Mouse (Mus musculus): Measurements from ENCODE around the gene Gpr85. TPM values are rescaled to one million over a fixed set of nuclear protein-coding genes. Genes with fewer than 3 reads are reported as not detected.
A peak's percentile ranks its signal among the peaks of the same experiment; 100 is the strongest.

The Gpr85 gene
- polyA plus RNA-seq (2014; fragmentation: Nextera tagmentation; extraction: Ambion mirVana), result 13.3 and 16.4 TPM in 2 replicates

GRCm38 (mm10) chr6:13839345-13840054 lies at the start of gene Gpr85:
Gene Gpr85 (minus strand): TSS chr6:13839942.
- peak within 1 kb of the TSS; percentile 82 for H3K4me2 ChIP-seq (ENCODE audit: low read depth, low read length, severe bottlenecking)
- no peaks in the 10 kb centered on the region for H3K36me3 ChIP-seq (ENCODE audit: control insufficient read depth, insufficient read depth, low read length)
- H3K27me3 ChIP-seq (ENCODE audit: control insufficient read depth, insufficient read depth, low read length), result no peaks in the 10 kb centered on the region
- 48% methylated on average over 18 of the region's 18 CpGs for WGBS
- ATAC-seq (replicated peaks; ENCODE audit: low FRiP score), result no peak
- H3K9ac ChIP-seq (ENCODE audit: low read length), result peak within 1 kb of the TSS; percentile 87
- H3K27ac ChIP-seq (ENCODE audit: low read depth, low read length), result peak within 1 kb of the TSS; percentile 84
- no peaks in the 10 kb centered on the region for H3K4me1 ChIP-seq (replicated peaks; ENCODE audit: control insufficient read depth, insufficient read depth, low read length)
- no peak for DNase-seq (ENCODE audit: low spot score)
- H3K4me3 ChIP-seq (ENCODE audit: low read depth, low read length), result peak within 1 kb of the TSS; percentile 57
- no peaks in the 10 kb centered on the region for H3K9me3 ChIP-seq (ENCODE audit: control insufficient read depth, low read length)

GRCm38 (mm10) chr6:13884877-13885592 lies 45.3 kb upstream of the Gpr85 start:
- no peaks in the 10 kb centered on the region for H3K27me3 ChIP-seq (ENCODE audit: control insufficient read depth, insufficient read depth, low read length)
- no peaks in the 10 kb centered on the region for H3K9me3 ChIP-seq (ENCODE audit: control insufficient read depth, low read length)
- no peak overlapping the region for H3K27ac ChIP-seq (ENCODE audit: low read depth, low read length)
- no peak overlapping the region for H3K4me3 ChIP-seq (ENCODE audit: low read depth, low read length)
- 92% methylated on average over 3 of the region's 3 CpGs for WGBS
- H3K9ac ChIP-seq (ENCODE audit: low read length), result no peak overlapping the region
- H3K36me3 ChIP-seq (ENCODE audit: control insufficient read depth, insufficient read depth, low read length), result no peaks in the 10 kb centered on the region
- DNase-seq (ENCODE audit: low spot score), result no peak
- no peak for ATAC-seq (replicated peaks; ENCODE audit: low FRiP score)
- no peaks in the 10 kb centered on the region for H3K4me1 ChIP-seq (replicated peaks; ENCODE audit: control insufficient read depth, insufficient read depth, low read length)
- no peak overlapping the region for H3K4me2 ChIP-seq (ENCODE audit: low read depth, low read length, severe bottlenecking)

- H3K27ac ChIP-seq (ENCODE audit: low read depth, low read length), result no peak overlapping the region
- H3K9ac ChIP-seq (ENCODE audit: low read length), result no peak overlapping the region
- ATAC-seq (replicated peaks; ENCODE audit: low FRiP score), result no peak
- H3K36me3 ChIP-seq (ENCODE audit: control insufficient read depth, insufficient read depth, low read length), result no peaks in the 10 kb centered on the region
- DNase-seq (ENCODE audit: low spot score), result no peak
- H3K4me1 ChIP-seq (replicated peaks; ENCODE audit: control insufficient read depth, insufficient read depth, low read length), result no peaks in the 10 kb centered on the region
- no peaks in the 10 kb centered on the region for H3K27me3 ChIP-seq (ENCODE audit: control insufficient read depth, insufficient read depth, low read length)
- H3K4me2 ChIP-seq (ENCODE audit: low read depth, low read length, severe bottlenecking), result no peak overlapping the region
- H3K9me3 ChIP-seq (ENCODE audit: control insufficient read depth, low read length), result no peaks in the 10 kb centered on the region
- no peak overlapping the region for H3K4me3 ChIP-seq (ENCODE audit: low read depth, low read length)
Measured at GRCm38 (mm10) chr6:13882919-13883318, 43.2 kb upstream of the Gpr85 start.

DNA sequence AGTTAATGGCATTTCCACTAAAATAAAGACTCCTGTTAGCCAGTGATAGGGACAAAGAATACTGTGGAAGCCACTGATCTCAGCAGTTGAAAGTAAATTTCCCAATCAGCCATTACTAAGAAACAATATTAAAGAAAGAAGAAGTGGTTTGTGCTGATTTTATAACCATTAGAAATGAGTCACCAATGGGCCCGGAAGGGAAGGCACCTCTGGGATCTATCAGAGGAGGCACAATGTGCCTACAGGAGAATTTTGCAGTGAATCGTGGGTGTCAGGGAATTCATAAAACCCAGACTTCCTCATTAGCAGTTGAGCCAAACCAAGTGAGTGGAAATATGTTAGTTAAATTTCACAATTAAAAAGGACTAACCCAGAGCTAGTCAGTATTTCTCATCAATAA lies 34.2 kb upstream of the Gpr85 start:
- Histone ChIP-seq H3K27me3 (ENCODE audit: control insufficient read depth, insufficient read depth, low read length) (no peaks in the 10 kb centered on the region), H3K4me1 (replicated peaks; ENCODE audit: control insufficient read depth, insufficient read depth, low read length) (0 out of 2 replicates have a peak, but pooled peaks cover 3% of the 10 kb centered on the region), H3K9ac (ENCODE audit: low read length) (no peak overlapping the region), H3K36me3 (ENCODE audit: control insufficient read depth, insufficient read depth, low read length) (no peaks in the 10 kb centered on the region), H3K27ac (ENCODE audit: low read depth, low read length) (no peak overlapping the region), H3K9me3 (ENCODE audit: control insufficient read depth, low read length) (no peaks in the 10 kb centered on the region), H3K4me2 (ENCODE audit: low read depth, low read length, severe bottlenecking) (no peak overlapping the region), H3K4me3 (ENCODE audit: low read depth, low read length) (no peak overlapping the region)
- WGBS, result 79% methylated on average over 2 of the region's 2 CpGs
- DNase-seq (ENCODE audit: low spot score) (no peak), ATAC-seq (replicated peaks; ENCODE audit: low FRiP score) (no peak)

- Histone ChIP-seq H3K4me2 (ENCODE audit: low read depth, low read length, severe bottlenecking) (0 out of 2 replicates have a peak overlapping the region, but pooled peaks have one; percentile 38), H3K9ac (ENCODE audit: low read length) (no peak overlapping the region), H3K27ac (ENCODE audit: low read depth, low read length) (no peak overlapping the region), H3K27me3 (ENCODE audit: control insufficient read depth, insufficient read depth, low read length) (no peaks in the 10 kb centered on the region), H3K4me3 (ENCODE audit: low read depth, low read length) (no peak overlapping the region), H3K36me3 (ENCODE audit: control insufficient read depth, insufficient read depth, low read length) (no peaks in the 10 kb centered on the region; the same call in 1 of the 2 replicates), H3K9me3 (ENCODE audit: control insufficient read depth, low read length) (no peaks in the 10 kb centered on the region), H3K4me1 (replicated peaks; ENCODE audit: control insufficient read depth, insufficient read depth, low read length) (0 out of 2 replicates have a peak, but pooled peaks cover 3% of the 10 kb centered on the region)
- WGBS, result 89% methylated on average over 7 of the region's 7 CpGs
- ATAC-seq (replicated peaks; ENCODE audit: low FRiP score) (no peak), DNase-seq (ENCODE audit: low spot score) (no peak)
Measured at GRCm38 (mm10) chr6:13872076-13872475, 32.3 kb upstream of the Gpr85 start.

- Histone ChIP-seq H3K27me3 (ENCODE audit: control insufficient read depth, insufficient read depth, low read length) (no peaks in the 10 kb centered on the region), H3K9ac (ENCODE audit: low read length) (peak overlapping the region; percentile 64; the same call in 1 of the 2 replicates), H3K36me3 (ENCODE audit: control insufficient read depth, insufficient read depth, low read length) (no peaks in the 10 kb centered on the region; the same call in 1 of the 2 replicates), H3K4me1 (replicated peaks; ENCODE audit: control insufficient read depth, insufficient read depth, low read length) (0 out of 2 replicates have a peak, but pooled peaks cover 3% of the 10 kb centered on the region), H3K4me3 (ENCODE audit: low read depth, low read length) (peak overlapping the region; percentile 56), H3K9me3 (ENCODE audit: control insufficient read depth, low read length) (no peaks in the 10 kb centered on the region), H3K27ac (ENCODE audit: low read depth, low read length) (no peak overlapping the region), H3K4me2 (ENCODE audit: low read depth, low read length, severe bottlenecking) (peak overlapping the region; percentile 38; the same call in 1 of the 2 replicates)
- WGBS, result 6% methylated on average over 7 of the region's 7 CpGs
- peak; percentile 74 for ATAC-seq (replicated peaks; ENCODE audit: low FRiP score)
- DNase-seq (ENCODE audit: low spot score), result no peak
Measured at GRCm38 (mm10) chr6:13871625-13871958, 31.9 kb upstream of the Gpr85 start.

GRCm38 (mm10) chr6:13870919-13871624 lies 31.3 kb upstream of the Gpr85 start, which contains the start of gene 2610001J05Rik:
Gene 2610001J05Rik (minus strand): TSS chr6:13871518.
- 2% methylated on average over 19 of the region's 19 CpGs for WGBS
- Histone ChIP-seq H3K9ac (ENCODE audit: low read length) (peak within 1 kb of the TSS; percentile 64), H3K27me3 (ENCODE audit: control insufficient read depth, insufficient read depth, low read length) (no peaks in the 10 kb centered on the region), H3K4me2 (ENCODE audit: low read depth, low read length, severe bottlenecking) (peak within 1 kb of the TSS; percentile 52), H3K27ac (ENCODE audit: low read depth, low read length) (0 out of 2 replicates have a peak within 1 kb of the TSS, but pooled peaks have one; percentile 48), H3K4me1 (replicated peaks; ENCODE audit: control insufficient read depth, insufficient read depth, low read length) (0 out of 2 replicates have a peak, but pooled peaks cover 3% of the 10 kb centered on the region), H3K36me3 (ENCODE audit: control insufficient read depth, insufficient read depth, low read length) (no peaks in the 10 kb centered on the region; the same call in 1 of the 2 replicates), H3K9me3 (ENCODE audit: control insufficient read depth, low read length) (no peaks in the 10 kb centered on the region), H3K4me3 (ENCODE audit: low read depth, low read length) (peak within 1 kb of the TSS; percentile 56)
- peak; percentile 100 for ATAC-seq (replicated peaks; ENCODE audit: low FRiP score)
- DNase-seq (ENCODE audit: low spot score), result peak; percentile 92

DNA sequence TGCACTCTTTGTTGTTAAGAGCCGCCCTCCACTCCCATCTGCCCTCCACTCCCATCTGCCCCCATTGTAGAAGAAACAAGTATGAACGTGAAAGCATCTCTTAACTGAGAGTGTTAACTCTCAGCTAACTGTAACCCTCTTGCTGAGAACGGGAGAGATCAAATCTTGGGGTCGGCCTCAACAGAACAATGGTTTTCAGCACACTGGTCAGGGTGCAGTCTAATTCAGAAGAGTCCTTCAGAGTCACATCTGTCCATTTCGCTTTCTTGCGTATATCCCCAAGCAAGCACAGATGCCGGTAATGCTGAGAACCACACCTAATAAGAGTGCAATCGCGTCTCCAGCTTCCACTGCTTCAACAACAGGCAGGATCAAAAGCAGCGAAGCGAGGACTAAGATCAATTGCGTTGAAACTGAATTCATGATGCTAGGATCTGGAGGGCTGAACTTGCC lies 30.6 kb upstream of the Gpr85 start:
- Histone ChIP-seq H3K36me3 (ENCODE audit: control insufficient read depth, insufficient read depth, low read length) (no peaks in the 10 kb centered on the region; the same call in 1 of the 2 replicates), H3K27me3 (ENCODE audit: control insufficient read depth, insufficient read depth, low read length) (no peaks in the 10 kb centered on the region), H3K9ac (ENCODE audit: low read length) (peak overlapping the region; percentile 53), H3K9me3 (ENCODE audit: control insufficient read depth, low read length) (no peaks in the 10 kb centered on the region), H3K4me1 (replicated peaks; ENCODE audit: control insufficient read depth, insufficient read depth, low read length) (0 out of 2 replicates have a peak, but pooled peaks cover 3% of the 10 kb centered on the region), H3K4me2 (ENCODE audit: low read depth, low read length, severe bottlenecking) (peak overlapping the region; percentile 52), H3K4me3 (ENCODE audit: low read depth, low read length) (peak overlapping the region; percentile 56), H3K27ac (ENCODE audit: low read depth, low read length) (no peak overlapping the region)
- ATAC-seq (replicated peaks; ENCODE audit: low FRiP score), result peak; percentile 31; the same call in 1 of the 2 replicates
- WGBS, result 36% methylated on average over 12 of the region's 12 CpGs
- DNase-seq (ENCODE audit: low spot score), result peak; percentile 51
